Mouse (Mus musculus) brain, embryonic 14.5 days (tissue): ENCODE measurements around the gene Hoxc8.

ENCODE experiments used
- CTCF ChIP-seq: fragments of 200-500 bp; IDR thresholded peaks from 2 replicates; pipeline ENCODE4 v1.5.1; 2012; ENCODE audit warnings: inconsistent platforms, mild to moderate bottlenecking, moderate library complexity, borderline replicate concordance; ENCODE audit not compliant: insufficient read depth, insufficient read length; ENCODE audit errors: extremely low read depth
- POLR2A ChIP-seq: fragments of 200-500 bp; IDR thresholded peaks from 2 replicates; pipeline ENCODE4 v1.6.1; 2012; ENCODE audit warnings: mild to moderate bottlenecking, inconsistent platforms, borderline replicate concordance; ENCODE audit not compliant: poor library complexity, insufficient read depth, insufficient read length, severe bottlenecking; ENCODE audit errors: extremely low read depth

GRCm38 (mm10) chr15:103040601-103041000 lies 50.2 kb downstream of the Hoxc8 start:
- TF ChIP-seq CTCF, result no peak
- no peak for TF ChIP-seq POLR2A
